Mouse (Mus musculus): ENCODE results near the gene Rps13. TPM values are rescaled to one million over a fixed set of nuclear protein-coding genes. Genes with fewer than 3 reads are reported as not detected.

Gene Rps13
- polyA plus RNA-seq, 1 experiment from 2014 or later, result 732 TPM

DNA sequence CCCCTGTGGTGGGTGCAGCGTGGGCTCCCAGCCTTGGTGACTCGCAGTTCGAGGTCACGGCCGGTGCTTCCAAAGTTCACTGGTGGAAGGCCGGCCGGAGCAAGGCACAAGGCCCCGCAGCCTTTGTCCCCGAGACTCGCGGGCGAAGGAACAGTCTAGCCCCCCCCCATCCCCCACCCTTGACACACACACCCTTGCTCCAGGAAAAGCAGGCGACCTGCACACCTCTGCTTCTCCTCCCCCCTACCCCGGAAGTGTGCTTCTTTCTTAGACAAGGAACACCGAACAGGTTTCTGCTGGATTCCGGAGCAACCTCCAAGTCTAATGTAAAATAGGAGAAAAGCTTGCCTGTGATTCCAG lies 25.4 kb downstream of the Rps13 start:
- Histone ChIP-seq H3K4me3 (peak overlapping the region; percentile 55), H3K27me3 (peaks cover 18% of the 10 kb centered on the region; the same call in 1 of the 2 replicates), H3K9ac (peak overlapping the region; percentile 37), H3K4me1 (peaks cover 23% of the 10 kb centered on the region), H3K36me3 (no peaks in the 10 kb centered on the region), H3K27ac (peak overlapping the region; percentile 88), H3K4me2 (peak overlapping the region; percentile 95), H3K9me3 (no peaks in the 10 kb centered on the region)
- WGBS, result 4% methylated on average over 16 of the region's 16 CpGs
- ATAC-seq (ENCODE audit: borderline replicate concordance, extremely low read depth, low FRiP score, low TSS enrichment), result peak; percentile 27; the same call in 1 of the 2 replicates

DNA sequence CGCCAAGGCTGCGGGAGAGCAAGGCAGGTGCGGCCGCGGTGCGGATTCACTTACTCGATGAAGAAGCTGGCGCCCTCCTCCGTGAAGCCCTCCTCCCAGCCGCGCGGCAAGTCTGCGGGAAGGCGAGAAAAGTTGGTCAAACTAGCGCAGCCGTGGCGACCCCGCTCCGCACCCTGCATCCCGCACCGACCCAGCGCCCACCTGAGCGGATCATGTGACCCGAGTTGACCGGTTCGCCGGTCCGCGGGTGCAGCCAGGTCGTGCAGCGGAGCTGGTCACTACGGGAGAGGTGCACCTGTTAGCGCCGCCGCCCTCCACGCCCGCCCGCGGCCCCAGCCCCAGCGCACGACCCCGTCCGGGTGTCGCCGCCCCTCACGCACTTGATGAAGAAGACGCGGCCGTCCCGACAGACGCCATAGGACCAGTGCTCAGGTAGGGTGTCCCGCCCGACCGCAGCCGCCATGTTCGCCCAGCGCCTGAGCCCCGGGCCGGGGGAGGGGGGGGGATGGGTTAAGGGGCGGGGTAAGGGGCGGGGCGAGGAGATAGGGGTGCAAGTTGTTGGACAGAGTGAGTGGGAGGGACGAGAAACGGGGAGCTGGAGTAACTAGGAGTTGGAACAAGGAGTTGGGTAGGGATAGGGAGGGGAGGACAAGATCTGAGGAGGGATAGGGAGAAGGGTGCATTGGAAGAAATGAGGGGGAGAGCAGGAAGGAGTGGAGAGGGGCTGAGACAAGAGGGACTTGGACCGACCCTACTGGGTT lies 25.9 kb downstream of the Rps13 start, which contains the start of gene Plekha7:
Gene Plekha7 (minus strand): TSS at position 506 of the 761 bp plus-strand sequence.
- peak within 1 kb of the TSS; percentile 55 for H3K4me3 ChIP-seq
- peaks cover 18% of the 10 kb centered on the region; the same call in 1 of the 2 replicates for H3K27me3 ChIP-seq
- peak within 1 kb of the TSS; percentile 55 for H3K9ac ChIP-seq
- under 1% methylated on average over 48 of the region's 65 CpGs for WGBS
- peak; percentile 68 for ATAC-seq (ENCODE audit: borderline replicate concordance, extremely low read depth, low FRiP score, low TSS enrichment)
- peaks cover 23% of the 10 kb centered on the region for H3K4me1 ChIP-seq
- peak within 1 kb of the TSS; percentile 88 for H3K27ac ChIP-seq
- H3K36me3 ChIP-seq, result no peaks in the 10 kb centered on the region
- H3K4me2 ChIP-seq, result peak within 1 kb of the TSS; percentile 95
- H3K9me3 ChIP-seq, result no peaks in the 10 kb centered on the region

DNA sequence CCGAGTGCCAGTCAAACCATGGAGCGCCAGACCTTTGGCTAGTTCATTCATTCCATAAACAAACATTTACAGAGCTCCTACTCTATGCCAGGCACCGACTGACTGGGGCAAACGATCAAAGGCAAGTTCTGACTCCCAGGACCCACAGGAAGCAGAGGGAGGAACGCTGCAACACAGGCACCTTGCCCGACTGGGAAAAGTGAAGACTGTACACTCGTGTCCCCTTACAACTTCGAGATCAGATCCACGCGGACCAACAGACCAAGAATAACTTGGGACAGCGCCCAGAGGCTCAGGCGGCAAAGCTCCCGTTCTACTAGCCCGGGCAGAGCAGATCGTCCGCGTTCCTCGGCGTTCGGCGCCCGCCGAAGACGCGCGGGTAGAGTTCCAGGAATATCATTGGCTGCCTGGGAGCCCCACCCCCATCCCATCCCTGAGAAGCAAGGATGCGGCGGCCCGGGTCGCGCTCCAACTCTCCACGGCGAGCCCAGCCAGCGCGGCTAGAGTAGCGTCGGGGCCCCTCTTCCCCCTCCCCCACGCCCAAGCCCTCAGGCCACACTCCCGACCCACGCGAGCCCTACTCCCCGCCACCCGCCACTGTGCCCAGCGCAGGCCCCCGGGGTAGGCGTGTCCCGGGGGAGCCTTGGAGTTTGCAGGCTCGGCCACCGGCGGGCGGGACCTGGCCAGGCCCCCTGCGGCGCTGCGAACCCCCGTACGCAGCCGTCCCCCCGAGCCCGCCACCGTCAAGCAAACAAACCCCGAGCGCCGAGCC lies 26.7 kb downstream of the Rps13 start:
- H3K36me3 ChIP-seq, result no peaks in the 10 kb centered on the region
- H3K4me1 ChIP-seq, result peaks cover 23% of the 10 kb centered on the region
- H3K9ac ChIP-seq, result peak overlapping the region; percentile 55
- ATAC-seq (ENCODE audit: borderline replicate concordance, extremely low read depth, low FRiP score, low TSS enrichment), result peak; percentile 81
- under 1% methylated on average over 62 of the region's 63 CpGs for whole genome bisulfite sequencing
- H3K9me3 ChIP-seq, result no peaks in the 10 kb centered on the region
- H3K4me3 ChIP-seq, result peak overlapping the region; percentile 55
- H3K27me3 ChIP-seq, result peaks cover 18% of the 10 kb centered on the region; the same call in 1 of the 2 replicates
- peak overlapping the region; percentile 78 for H3K27ac ChIP-seq
- peak overlapping the region; percentile 95 for H3K4me2 ChIP-seq

DNA sequence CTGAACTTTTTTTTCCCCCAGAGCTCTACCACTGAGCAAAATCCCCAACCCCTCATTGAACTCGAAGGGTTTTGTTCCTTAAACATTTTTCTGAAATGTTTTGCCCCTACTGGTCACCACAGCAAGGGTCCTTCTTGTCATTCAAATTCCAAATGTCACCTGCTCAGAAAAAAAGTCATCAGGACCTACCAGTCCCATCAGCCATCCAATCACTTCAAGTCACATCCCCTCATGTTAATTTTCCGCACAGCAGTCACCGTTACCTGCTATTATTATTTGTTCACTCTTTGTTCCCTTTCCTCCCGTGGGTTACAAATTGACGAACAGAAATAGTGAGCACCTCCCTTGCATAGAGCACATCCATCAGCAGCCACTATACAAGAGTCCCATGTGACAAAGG lies 27.4 kb downstream of the Rps13 start:
- H3K9me3 ChIP-seq, result no peaks in the 10 kb centered on the region
- H3K27ac ChIP-seq, result peak overlapping the region; percentile 78; the same call in 1 of the 2 replicates
- 14% methylated on average over 5 of the region's 5 CpGs for WGBS
- no peaks in the 10 kb centered on the region for H3K36me3 ChIP-seq
- ATAC-seq (ENCODE audit: borderline replicate concordance, extremely low read depth, low FRiP score, low TSS enrichment), result no peak
- H3K4me2 ChIP-seq, result peak overlapping the region; percentile 95
- peaks cover 18% of the 10 kb centered on the region; the same call in 1 of the 2 replicates for H3K27me3 ChIP-seq
- H3K4me1 ChIP-seq, result peaks cover 23% of the 10 kb centered on the region
- H3K9ac ChIP-seq, result no peak overlapping the region
- peak overlapping the region; percentile 55 for H3K4me3 ChIP-seq

DNA sequence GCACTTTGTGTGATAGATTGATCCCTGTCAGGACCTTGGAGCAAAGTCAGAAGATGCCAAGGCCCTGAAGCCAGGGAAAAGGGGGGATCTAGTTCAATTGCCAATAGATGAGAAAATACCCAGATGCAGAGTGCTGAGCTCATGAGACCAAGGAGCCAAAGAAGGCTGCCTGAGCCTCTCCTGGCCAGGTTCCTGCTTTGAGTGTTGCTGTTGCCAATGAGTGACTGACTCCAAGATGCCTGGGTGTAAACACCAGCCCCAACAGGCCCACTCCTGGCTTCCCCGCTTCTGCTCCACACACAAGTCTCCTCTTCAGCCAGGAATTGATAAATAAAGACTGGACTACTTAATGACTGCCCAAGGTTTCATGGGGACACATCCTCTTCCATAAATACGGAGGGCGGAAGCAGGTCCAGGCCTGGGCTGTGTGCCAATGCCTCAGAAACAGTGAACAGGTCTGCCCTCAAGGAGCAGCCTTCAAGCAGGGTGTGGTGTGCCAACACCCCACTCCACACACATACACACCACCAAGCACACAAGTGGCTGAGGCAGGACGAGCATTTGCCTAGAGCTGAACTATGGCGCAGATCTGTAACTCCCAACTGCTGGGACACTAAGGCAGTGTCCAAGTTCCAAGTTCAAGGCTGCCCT lies 32.2 kb downstream of the Rps13 start:
- ATAC-seq (ENCODE audit: borderline replicate concordance, extremely low read depth, low FRiP score, low TSS enrichment), result peak; percentile 33; the same call in 1 of the 2 replicates
- Histone ChIP-seq H3K27ac (no peak overlapping the region), H3K4me1 (peaks cover 6% of the 10 kb centered on the region), H3K4me2 (no peak overlapping the region), H3K4me3 (no peak overlapping the region), H3K36me3 (no peaks in the 10 kb centered on the region), H3K9ac (no peak overlapping the region), H3K27me3 (peaks cover 6% of the 10 kb centered on the region; the same call in 1 of the 2 replicates), H3K9me3 (no peaks in the 10 kb centered on the region)
- 63% methylated on average over 5 of the region's 5 CpGs for WGBS

DNA sequence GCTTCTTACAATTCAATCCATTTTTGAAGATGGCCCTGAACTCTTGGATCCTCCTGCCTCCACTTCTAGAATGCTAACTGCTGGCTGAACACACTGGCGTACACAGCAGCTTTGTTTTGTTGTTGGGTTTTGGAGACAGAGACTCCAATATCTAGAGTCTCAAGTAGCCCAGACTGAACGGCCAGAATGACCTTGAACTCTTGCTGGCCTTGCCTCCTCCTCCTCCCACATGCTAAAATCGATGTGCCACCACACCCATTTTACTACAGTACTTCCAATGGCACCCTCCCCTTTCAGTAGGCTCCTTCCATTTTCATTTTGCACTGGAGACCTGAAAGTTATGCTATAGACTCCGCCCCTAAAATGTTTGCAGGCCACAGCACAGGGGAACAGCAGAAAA lies 32.9 kb downstream of the Rps13 start:
- H3K4me1 ChIP-seq, result no peaks in the 10 kb centered on the region
- WGBS, result 78% methylated on average over 4 of the region's 4 CpGs
- ATAC-seq (ENCODE audit: borderline replicate concordance, extremely low read depth, low FRiP score, low TSS enrichment), result no peak
- H3K36me3 ChIP-seq, result no peaks in the 10 kb centered on the region
- no peak overlapping the region for H3K27ac ChIP-seq
- no peak overlapping the region for H3K4me3 ChIP-seq
- H3K9me3 ChIP-seq, result no peaks in the 10 kb centered on the region
- H3K9ac ChIP-seq, result no peak overlapping the region
- no peaks in the 10 kb centered on the region for H3K27me3 ChIP-seq
- no peak overlapping the region for H3K4me2 ChIP-seq

DNA sequence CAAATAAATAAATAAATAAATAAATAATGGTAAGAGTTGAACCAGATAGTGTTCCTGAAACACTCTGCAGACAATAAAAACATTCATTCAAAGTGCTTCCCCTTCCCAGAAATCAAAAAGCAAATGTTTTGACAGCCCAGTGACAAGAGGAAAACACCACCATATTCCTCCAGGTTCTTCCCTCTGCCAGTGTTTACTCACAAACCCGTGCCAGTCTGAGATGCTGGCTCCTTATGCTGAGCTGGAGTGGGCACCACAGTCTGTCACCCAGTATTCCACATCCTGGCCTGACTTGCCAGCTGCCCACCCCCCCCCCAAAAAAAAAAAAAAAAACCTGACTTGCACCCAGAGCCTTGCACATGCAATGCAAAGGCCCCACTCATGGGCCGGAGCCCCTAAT lies 35.1 kb downstream of the Rps13 start:
- H3K27ac ChIP-seq, result no peak overlapping the region
- H3K36me3 ChIP-seq, result no peaks in the 10 kb centered on the region
- H3K27me3 ChIP-seq, result no peaks in the 10 kb centered on the region
- 73% methylated on average over 2 of the region's 2 CpGs for WGBS
- H3K4me2 ChIP-seq, result no peak overlapping the region
- ATAC-seq (ENCODE audit: borderline replicate concordance, extremely low read depth, low FRiP score, low TSS enrichment), result no peak
- H3K9me3 ChIP-seq, result no peaks in the 10 kb centered on the region
- no peak overlapping the region for H3K4me3 ChIP-seq
- H3K4me1 ChIP-seq, result 0 out of 2 replicates have a peak, but pooled peaks cover 4% of the 10 kb centered on the region
- no peak overlapping the region for H3K9ac ChIP-seq

DNA sequence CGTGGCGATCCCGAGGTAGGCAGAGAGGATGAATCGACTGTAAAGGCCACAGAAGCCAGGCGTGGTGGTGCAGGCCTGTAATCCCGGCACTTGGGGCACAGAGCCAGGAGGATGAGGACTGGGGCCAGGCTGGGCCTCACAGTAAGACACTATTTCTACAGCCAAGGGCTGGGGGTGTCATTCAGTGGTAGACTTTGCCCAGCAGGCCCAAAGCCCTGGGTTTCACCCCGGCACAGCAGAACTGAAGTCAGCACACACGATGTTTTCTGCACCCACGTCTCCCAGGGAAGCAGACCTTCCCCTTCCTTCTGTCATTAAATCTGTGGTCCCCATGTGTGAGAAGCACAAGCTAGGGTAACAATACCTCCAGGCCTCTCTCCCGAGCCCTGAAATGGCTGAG lies 35.6 kb downstream of the Rps13 start:
- ATAC-seq (ENCODE audit: borderline replicate concordance, extremely low read depth, low FRiP score, low TSS enrichment), result no peak
- Histone ChIP-seq H3K9me3 (no peaks in the 10 kb centered on the region), H3K9ac (no peak overlapping the region), H3K36me3 (no peaks in the 10 kb centered on the region), H3K27me3 (no peaks in the 10 kb centered on the region), H3K4me2 (no peak overlapping the region), H3K4me3 (no peak overlapping the region), H3K27ac (no peak overlapping the region), H3K4me1 (0 out of 2 replicates have a peak, but pooled peaks cover 4% of the 10 kb centered on the region)
- 67% methylated on average over 10 of the region's 10 CpGs for WGBS

DNA sequence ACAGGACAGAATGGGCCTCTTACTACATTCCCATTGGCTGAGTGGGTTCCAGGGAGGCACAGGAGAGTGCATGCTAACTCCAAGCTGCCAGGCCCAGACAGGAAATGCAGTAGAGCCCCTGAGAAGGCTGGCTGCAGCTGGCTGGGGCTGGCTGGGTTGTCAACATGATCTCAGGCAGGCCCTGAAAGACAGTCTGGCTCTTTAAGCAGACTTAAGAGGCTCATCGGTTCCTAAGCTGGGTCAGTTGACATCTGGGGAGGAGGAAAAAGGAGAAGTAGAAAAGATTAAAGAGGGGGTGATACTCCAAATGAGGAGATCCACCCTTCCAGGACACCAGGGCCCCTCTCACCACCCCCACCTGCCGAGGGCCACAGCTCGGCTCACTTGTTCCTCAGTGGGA lies 39.0 kb downstream of the Rps13 start:
- Histone ChIP-seq H3K4me2 (no peak overlapping the region), H3K9ac (no peak overlapping the region), H3K36me3 (no peaks in the 10 kb centered on the region), H3K27me3 (no peaks in the 10 kb centered on the region), H3K4me3 (no peak overlapping the region), H3K9me3 (no peaks in the 10 kb centered on the region), H3K4me1 (peaks cover 9% of the 10 kb centered on the region; the same call in 1 of the 2 replicates), H3K27ac (no peak overlapping the region)
- WGBS, result 54% methylated on average over 3 of the region's 3 CpGs
- ATAC-seq (ENCODE audit: borderline replicate concordance, extremely low read depth, low FRiP score, low TSS enrichment), result no peak

GRCm38 (mm10) chr7:116292377-116292776 lies 41.6 kb downstream of the Rps13 start:
- Histone ChIP-seq H3K4me2 (no peak overlapping the region), H3K9me3 (no peaks in the 10 kb centered on the region), H3K27ac (no peak overlapping the region), H3K4me1 (peaks cover 21% of the 10 kb centered on the region), H3K36me3 (no peaks in the 10 kb centered on the region), H3K9ac (no peak overlapping the region), H3K27me3 (no peaks in the 10 kb centered on the region), H3K4me3 (no peak overlapping the region)
- WGBS, result 23% methylated on average over 5 of the region's 5 CpGs
- ATAC-seq (ENCODE audit: borderline replicate concordance, extremely low read depth, low FRiP score, low TSS enrichment), result 0 out of 2 replicates have a peak, but pooled peaks have one; percentile 13

DNA sequence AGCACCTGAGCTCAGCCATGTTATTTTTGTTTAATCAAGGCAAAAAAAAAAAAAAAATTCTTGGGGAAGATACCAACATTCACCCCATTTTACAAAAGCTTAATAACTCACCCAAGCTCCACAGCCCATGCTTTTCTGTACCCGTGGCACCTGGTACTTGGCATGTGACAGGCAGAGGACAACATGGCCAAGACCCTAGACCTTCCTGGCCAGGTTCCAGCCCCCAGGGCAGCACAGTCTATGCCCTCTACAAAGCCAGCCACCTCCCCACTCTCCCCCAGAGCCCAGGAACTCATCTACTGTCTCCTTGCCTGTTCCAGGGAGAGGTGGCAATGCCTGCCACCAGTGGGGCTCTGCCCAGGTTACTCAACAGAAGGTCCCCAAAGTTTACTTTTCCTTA lies 43.4 kb downstream of the Rps13 start:
- no peak for ATAC-seq (ENCODE audit: borderline replicate concordance, extremely low read depth, low FRiP score, low TSS enrichment)
- no peaks in the 10 kb centered on the region for H3K36me3 ChIP-seq
- no peak overlapping the region for H3K9ac ChIP-seq
- H3K27ac ChIP-seq, result no peak overlapping the region
- H3K4me2 ChIP-seq, result no peak overlapping the region
- H3K9me3 ChIP-seq, result no peaks in the 10 kb centered on the region
- H3K27me3 ChIP-seq, result no peaks in the 10 kb centered on the region
- H3K4me1 ChIP-seq, result peaks cover 38% of the 10 kb centered on the region
- no peak overlapping the region for H3K4me3 ChIP-seq
- 47% methylated on average over 1 of the region's 1 CpGs for WGBS

All from lung, embryonic 15.5 days (tissue).